Mouse (Mus musculus): Measurements from ENCODE around the gene Gm20388. TPM values are rescaled to one million over a fixed set of nuclear protein-coding genes. Genes with fewer than 3 reads are reported as not detected.

Gm20388 gene
- polyA plus RNA-seq, 1 experiment from 2014 or later, result not detected

GRCm38 (mm10) chr8:120120951-120121350 lies 210.3 kb downstream of the Gm20388 start:
- TF ChIP-seq CTCF (IDR thresholded peaks at IDR 0.05; ENCODE audit: low read depth) (no peak), EP300 (optimal IDR thresholded peaks at IDR 0.05) (no peak)
- WGBS, result 22% methylated on average over 5 of the region's 5 CpGs
- DNase-seq (ENCODE audit: low spot score), result no peak

GRCm38 (mm10) chr8:120124261-120124660 lies 213.6 kb downstream of the Gm20388 start:
- Histone ChIP-seq H3K4me3 (ENCODE audit: low read depth, low read length) (no peak overlapping the region), H3K4me2 (replicated peaks; ENCODE audit: low read depth) (no peak overlapping the region), H3K36me3 (ENCODE audit: control insufficient read depth, insufficient read depth, low read length) (no peaks in the 10 kb centered on the region), H3K27me3 (ENCODE audit: control insufficient read depth, insufficient read depth, low read length) (no peaks in the 10 kb centered on the region), H3K4me1 (replicated peaks; ENCODE audit: control insufficient read depth, insufficient read depth) (peaks cover 4% of the 10 kb centered on the region), H3K27ac (replicated peaks) (peak overlapping the region; percentile 18), H3K9ac (ENCODE audit: low read length) (no peak overlapping the region), H3K9me3 (ENCODE audit: control insufficient read depth, low read length) (no peaks in the 10 kb centered on the region)
- ATAC-seq (ENCODE audit: low FRiP score, low TSS enrichment) (no peak), DNase-seq (ENCODE audit: low spot score) (no peak)
- TF ChIP-seq CTCF (IDR thresholded peaks at IDR 0.05; ENCODE audit: low read depth), result no peak
- TF ChIP-seq EP300 (optimal IDR thresholded peaks at IDR 0.05), result no peak
- WGBS, result 34% methylated on average over 6 of the region's 6 CpGs

More at GRCm38 (mm10) chr8:120120951-120121350, 210.3 kb downstream of the Gm20388 start:
- Histone ChIP-seq H3K36me3 (ENCODE audit: control insufficient read depth, insufficient read depth, low read length) (no peaks in the 10 kb centered on the region), H3K4me1 (replicated peaks; ENCODE audit: control insufficient read depth, insufficient read depth) (peaks cover 2% of the 10 kb centered on the region; the same call in 1 of the 2 replicates), H3K9ac (ENCODE audit: low read length) (no peak overlapping the region), H3K27me3 (ENCODE audit: control insufficient read depth, insufficient read depth, low read length) (no peaks in the 10 kb centered on the region), H3K4me3 (ENCODE audit: low read depth, low read length) (no peak overlapping the region), H3K9me3 (ENCODE audit: control insufficient read depth, low read length) (no peaks in the 10 kb centered on the region), H3K4me2 (replicated peaks; ENCODE audit: low read depth) (no peak overlapping the region), H3K27ac (replicated peaks) (no peak overlapping the region)
- peak; percentile 19; the same call in 1 of the 2 replicates for ATAC-seq (ENCODE audit: low FRiP score, low TSS enrichment)

GRCm38 (mm10) chr8:120124836-120125389 lies 214.3 kb downstream of the Gm20388 start:
- Histone ChIP-seq H3K36me3 (ENCODE audit: control insufficient read depth, insufficient read depth, low read length) (no peaks in the 10 kb centered on the region), H3K27me3 (ENCODE audit: control insufficient read depth, insufficient read depth, low read length) (no peaks in the 10 kb centered on the region), H3K9me3 (ENCODE audit: control insufficient read depth, low read length) (no peaks in the 10 kb centered on the region), H3K4me3 (ENCODE audit: low read depth, low read length) (no peak overlapping the region), H3K9ac (ENCODE audit: low read length) (no peak overlapping the region), H3K4me2 (replicated peaks; ENCODE audit: low read depth) (no peak overlapping the region), H3K27ac (replicated peaks) (peak overlapping the region; percentile 30; the same call in 1 of the 2 replicates), H3K4me1 (replicated peaks; ENCODE audit: control insufficient read depth, insufficient read depth) (peaks cover 4% of the 10 kb centered on the region)
- WGBS, result 53% methylated on average over 7 of the region's 7 CpGs
- DNase-seq (ENCODE audit: low spot score) (no peak), ATAC-seq (ENCODE audit: low FRiP score, low TSS enrichment) (no peak)
- TF ChIP-seq CTCF (IDR thresholded peaks at IDR 0.05; ENCODE audit: low read depth), result no peak
- no peak for TF ChIP-seq EP300 (optimal IDR thresholded peaks at IDR 0.05)

GRCm38 (mm10) chr8:120126357-120127161 lies 215.9 kb downstream of the Gm20388 start:
- TF ChIP-seq CTCF (IDR thresholded peaks at IDR 0.05; ENCODE audit: low read depth), result no peak
- TF ChIP-seq EP300 (optimal IDR thresholded peaks at IDR 0.05), result no peak
- Histone ChIP-seq H3K27me3 (ENCODE audit: control insufficient read depth, insufficient read depth, low read length) (no peaks in the 10 kb centered on the region), H3K4me1 (replicated peaks; ENCODE audit: control insufficient read depth, insufficient read depth) (peaks cover 4% of the 10 kb centered on the region), H3K9ac (ENCODE audit: low read length) (no peak overlapping the region), H3K4me2 (replicated peaks; ENCODE audit: low read depth) (no peak overlapping the region), H3K4me3 (ENCODE audit: low read depth, low read length) (no peak overlapping the region), H3K36me3 (ENCODE audit: control insufficient read depth, insufficient read depth, low read length) (no peaks in the 10 kb centered on the region), H3K9me3 (ENCODE audit: control insufficient read depth, low read length) (no peaks in the 10 kb centered on the region), H3K27ac (replicated peaks) (peak overlapping the region; percentile 53)
- ATAC-seq (ENCODE audit: low FRiP score, low TSS enrichment) (peak; percentile 36; the same call in 1 of the 2 replicates), DNase-seq (ENCODE audit: low spot score) (no peak)
- WGBS, result 34% methylated on average over 14 of the region's 14 CpGs

- DNase-seq (ENCODE audit: low spot score), result no peak
- Histone ChIP-seq H3K4me2 (replicated peaks; ENCODE audit: low read depth) (no peak overlapping the region), H3K36me3 (ENCODE audit: control insufficient read depth, insufficient read depth, low read length) (no peaks in the 10 kb centered on the region), H3K9me3 (ENCODE audit: control insufficient read depth, low read length) (no peaks in the 10 kb centered on the region), H3K4me1 (replicated peaks; ENCODE audit: control insufficient read depth, insufficient read depth) (peaks cover 2% of the 10 kb centered on the region; the same call in 1 of the 2 replicates), H3K27me3 (ENCODE audit: control insufficient read depth, insufficient read depth, low read length) (no peaks in the 10 kb centered on the region), H3K4me3 (ENCODE audit: low read depth, low read length) (no peak overlapping the region), H3K27ac (replicated peaks) (no peak overlapping the region), H3K9ac (ENCODE audit: low read length) (no peak overlapping the region)
- 74% methylated on average over 4 of the region's 4 CpGs for WGBS
- TF ChIP-seq CTCF (IDR thresholded peaks at IDR 0.05; ENCODE audit: low read depth) (no peak), EP300 (optimal IDR thresholded peaks at IDR 0.05) (no peak)
- no peak for ATAC-seq (ENCODE audit: low FRiP score, low TSS enrichment)
Measured at GRCm38 (mm10) chr8:120129547-120129946, 218.9 kb downstream of the Gm20388 start.

GRCm38 (mm10) chr8:120131158-120131557 lies 220.5 kb downstream of the Gm20388 start:
- DNase-seq (ENCODE audit: low spot score) (no peak), ATAC-seq (ENCODE audit: low FRiP score, low TSS enrichment) (no peak)
- Histone ChIP-seq H3K4me3 (ENCODE audit: low read depth, low read length) (no peak overlapping the region), H3K4me2 (replicated peaks; ENCODE audit: low read depth) (no peak overlapping the region), H3K4me1 (replicated peaks; ENCODE audit: control insufficient read depth, insufficient read depth) (peaks cover 2% of the 10 kb centered on the region; the same call in 1 of the 2 replicates), H3K27ac (replicated peaks) (no peak overlapping the region), H3K9me3 (ENCODE audit: control insufficient read depth, low read length) (no peaks in the 10 kb centered on the region), H3K36me3 (ENCODE audit: control insufficient read depth, insufficient read depth, low read length) (no peaks in the 10 kb centered on the region), H3K9ac (ENCODE audit: low read length) (no peak overlapping the region), H3K27me3 (ENCODE audit: control insufficient read depth, insufficient read depth, low read length) (no peaks in the 10 kb centered on the region)
- 82% methylated on average over 8 of the region's 8 CpGs for WGBS
- TF ChIP-seq CTCF (IDR thresholded peaks at IDR 0.05; ENCODE audit: low read depth), result no peak
- TF ChIP-seq EP300 (optimal IDR thresholded peaks at IDR 0.05), result no peak
